Mouse (Mus musculus) heart, embryonic 13.5 days (tissue): ENCODE results near the gene Myh14. TPM values are rescaled to one million over a fixed set of nuclear protein-coding genes. Genes with fewer than 3 reads are reported as not detected.

Source experiments
- ATAC-seq: fragments of 200-750 bp; cut with Nextera tagmentation; 2 replicates; pipeline ENCODE4 v1.8.0; 2017; ENCODE audit warnings: moderate TSS enrichment; ENCODE audit not compliant: insufficient number of reproducible peaks, low FRiP score, low TSS enrichment; ENCODE audit errors: extremely low read depth
- H3K27ac ChIP-seq: fragments of 300-500 bp; sonication (generic); replicated peaks from 2 replicates; pipeline ENCODE4 v1.5.1; 2015; ENCODE audit warnings: moderate library complexity, mild to moderate bottlenecking, inconsistent platforms
- H3K27me3 ChIP-seq: fragments of 300-500 bp; sonication (generic); replicated peaks from 2 replicates; pipeline ENCODE4 v1.6.1; 2015; ENCODE audit warnings: mild to moderate bottlenecking, inconsistent platforms
- H3K36me3 ChIP-seq: fragments of 300-500 bp; sonication (generic); 2 replicates; pipeline ENCODE4 v1.6.1; 2015; ENCODE audit warnings: mild to moderate bottlenecking, inconsistent platforms
- H3K4me1 ChIP-seq: fragments of 300-500 bp; sonication (generic); 2 replicates; pipeline ENCODE4 v1.6.1; 2015; ENCODE audit warnings: inconsistent platforms
- H3K4me2 ChIP-seq: fragments of 300-500 bp; sonication (generic); 2 replicates; pipeline ENCODE4 v1.6.1; 2015; ENCODE audit warnings: inconsistent platforms, mild to moderate bottlenecking, moderate library complexity
- H3K4me3 ChIP-seq: fragments of 300-500 bp; sonication (generic); 2 replicates; pipeline ENCODE4 v1.5.1; 2015; ENCODE audit warnings: moderate library complexity, mild to moderate bottlenecking, inconsistent platforms
- H3K9ac ChIP-seq: fragments of 300-500 bp; sonication (generic); 2 replicates; pipeline ENCODE4 v1.6.1; 2015; ENCODE audit warnings: inconsistent platforms, mild to moderate bottlenecking, moderate library complexity
- H3K9me3 ChIP-seq: fragments of 300-500 bp; sonication (generic); 2 replicates; pipeline ENCODE4 v1.6.1; 2016; ENCODE audit warnings: inconsistent platforms
- WGBS: fragments of 180-500 bp; shearing (Covaris S2); methylation state at CpG from one replicate; pipeline ENCODE4 v1.1.7; 2015; ENCODE audit warnings: mixed read lengths; 5-methylcytosine and 5-hydroxymethylcytosine counted together
- polyA plus RNA-seq: library from polyadenylated mRNA; unstranded; fragments of >200 nt; fragmentation: Nextera tagmentation; extraction: Ambion mirVana; gene quantifications from 2 replicates; pipeline ENCODE4 v1.2.1, GENCODE M21; 2015

Myh14 gene
- polyA plus RNA-seq, 1 experiment from 2014 or later: 0.59 TPM

DNA sequence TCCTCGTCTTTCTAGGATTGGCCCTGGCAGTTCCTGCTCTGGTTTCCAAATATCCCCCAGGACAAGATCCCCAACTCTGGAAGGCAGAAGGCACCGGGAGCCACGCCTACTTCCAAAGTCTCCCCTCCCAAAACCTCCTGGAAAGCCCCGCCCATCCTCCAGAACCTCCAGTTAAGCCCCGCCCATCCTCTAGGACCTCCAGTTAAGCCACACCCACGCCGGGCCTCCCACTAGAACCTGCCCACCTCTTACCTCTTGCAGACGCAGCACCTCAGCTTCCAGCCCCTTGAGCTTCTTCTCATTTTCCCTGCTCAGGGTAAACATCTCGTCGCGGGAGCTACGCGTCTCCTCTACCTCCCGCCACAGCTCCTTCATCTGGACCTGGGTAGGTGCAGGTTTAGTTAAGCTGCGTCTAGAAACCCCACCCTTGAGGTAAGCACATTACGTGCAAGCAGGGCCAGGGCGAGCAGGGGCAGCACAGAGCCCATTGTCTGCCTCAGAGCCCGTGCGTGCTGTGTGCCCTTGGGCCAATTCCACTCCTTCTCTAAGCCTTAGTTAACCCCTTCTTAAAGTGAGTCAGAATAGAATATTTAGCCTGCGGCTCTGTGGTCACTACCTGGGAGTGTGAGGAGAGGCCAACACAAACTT is 56.5 kb downstream of the Myh14 start:
- Histone ChIP-seq H3K9ac (no peak overlapping the region), H3K27me3 (peaks cover 76% of the 10 kb centered on the region), H3K27ac (no peak overlapping the region), H3K4me1 (no peaks in the 10 kb centered on the region), H3K4me2 (no peak overlapping the region), H3K36me3 (no peaks in the 10 kb centered on the region), H3K4me3 (no peak overlapping the region), H3K9me3 (peaks cover 4% of the 10 kb centered on the region; the same call in 1 of the 2 replicates)
- ATAC-seq: no peak
- WGBS: 9% methylated on average over 20 of the region's 20 CpGs

DNA sequence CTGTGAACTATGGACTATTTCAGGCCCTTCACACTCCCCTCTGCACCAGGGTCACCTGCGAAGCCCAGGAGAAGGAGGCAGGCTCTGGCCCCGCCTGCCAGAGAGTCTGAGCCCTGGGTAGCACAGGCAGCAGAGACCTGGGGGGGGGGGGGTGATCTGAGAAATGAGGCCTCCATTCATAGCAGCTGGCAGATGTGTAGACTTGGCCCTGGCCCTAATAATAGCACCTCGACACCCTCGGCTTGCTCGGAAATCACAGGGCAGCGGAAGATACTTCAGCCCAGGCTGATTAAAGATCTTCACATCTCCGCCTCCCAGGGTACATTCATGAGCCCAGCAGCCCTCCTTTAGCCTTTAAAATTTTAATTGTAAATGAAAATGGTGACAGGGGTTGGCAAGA is 58.5 kb downstream of the Myh14 start:
- no peaks in the 10 kb centered on the region for H3K4me1 ChIP-seq
- peaks cover 91% of the 10 kb centered on the region for H3K27me3 ChIP-seq
- WGBS: 56% methylated on average over 7 of the region's 7 CpGs

DNA sequence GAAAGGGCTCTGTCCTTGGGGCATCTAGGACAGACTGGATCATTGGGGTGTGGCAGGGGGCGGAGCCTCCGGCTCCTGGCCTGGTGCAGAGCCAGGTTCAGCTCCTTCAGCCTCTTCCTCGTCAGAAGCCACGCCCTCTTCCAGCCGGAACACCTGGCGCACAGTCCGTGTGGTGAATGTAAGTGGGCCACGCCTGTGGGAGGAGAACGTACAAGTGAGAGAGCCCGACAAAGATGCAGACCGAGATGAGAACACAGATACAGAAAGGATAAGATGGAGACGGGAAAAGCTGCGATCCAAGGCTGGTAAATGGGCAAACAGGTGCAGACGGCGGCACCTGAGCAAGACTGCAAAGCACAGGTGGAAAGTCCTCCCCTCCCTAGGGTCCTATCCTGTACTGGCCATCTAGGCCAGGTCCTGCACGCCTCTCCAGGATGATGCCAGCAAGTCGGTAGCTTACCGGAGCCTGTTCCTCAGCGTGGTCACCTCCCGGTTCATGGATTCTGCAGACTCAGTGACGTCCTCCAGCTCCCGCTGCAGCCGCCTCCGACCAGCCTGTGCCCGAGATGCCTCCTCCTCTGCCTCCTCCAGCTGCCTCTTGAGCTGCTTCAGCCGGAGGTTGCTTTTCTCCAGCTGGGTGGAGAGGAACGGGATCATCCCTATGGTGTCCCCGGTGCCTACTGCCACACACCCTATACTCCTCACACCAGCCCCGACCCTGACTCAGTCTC is 64.3 kb downstream of the Myh14 start:
- ATAC-seq: no peak
- WGBS: 9% methylated on average over 29 of the region's 29 CpGs
- no peaks in the 10 kb centered on the region for H3K36me3 ChIP-seq
- H3K4me2 ChIP-seq: no peak overlapping the region
- H3K9ac ChIP-seq: no peak overlapping the region
- H3K27me3 ChIP-seq: peaks cover 97% of the 10 kb centered on the region
- H3K4me3 ChIP-seq: no peak overlapping the region
- H3K27ac ChIP-seq: no peak overlapping the region
- H3K9me3 ChIP-seq: no peaks in the 10 kb centered on the region
- peaks cover 4% of the 10 kb centered on the region for H3K4me1 ChIP-seq

More for the DNA sequence above, 58.5 kb downstream of the Myh14 start:
- H3K4me2 ChIP-seq: no peak overlapping the region
- no peak overlapping the region for H3K9ac ChIP-seq
- ATAC-seq: no peak
- no peak overlapping the region for H3K27ac ChIP-seq
- no peaks in the 10 kb centered on the region for H3K9me3 ChIP-seq
- no peaks in the 10 kb centered on the region for H3K36me3 ChIP-seq
- H3K4me3 ChIP-seq: no peak overlapping the region

GRCm38 (mm10) chr7:44605436-44605835 is 65.2 kb downstream of the Myh14 start:
- H3K36me3 ChIP-seq: no peaks in the 10 kb centered on the region
- H3K27me3 ChIP-seq: peaks cover 97% of the 10 kb centered on the region
- H3K27ac ChIP-seq: no peak overlapping the region
- H3K4me2 ChIP-seq: no peak overlapping the region
- no peaks in the 10 kb centered on the region for H3K9me3 ChIP-seq
- ATAC-seq: no peak
- no peak overlapping the region for H3K9ac ChIP-seq
- peaks cover 4% of the 10 kb centered on the region for H3K4me1 ChIP-seq
- WGBS: 39% methylated on average over 7 of the region's 7 CpGs
- H3K4me3 ChIP-seq: no peak overlapping the region

- Histone ChIP-seq H3K27me3 (peaks cover 99% of the 10 kb centered on the region), H3K27ac (no peak overlapping the region), H3K4me3 (peak overlapping the region; percentile 38; the same call in 1 of the 2 replicates), H3K9me3 (no peaks in the 10 kb centered on the region), H3K4me1 (peaks cover 4% of the 10 kb centered on the region), H3K4me2 (peak overlapping the region; percentile 63), H3K36me3 (no peaks in the 10 kb centered on the region), H3K9ac (no peak overlapping the region)
- no peak for ATAC-seq
- WGBS: 1% methylated on average over 8 of the region's 8 CpGs
Observed at GRCm38 (mm10) chr7:44604619-44605018, 66.0 kb downstream of the Myh14 start.

DNA sequence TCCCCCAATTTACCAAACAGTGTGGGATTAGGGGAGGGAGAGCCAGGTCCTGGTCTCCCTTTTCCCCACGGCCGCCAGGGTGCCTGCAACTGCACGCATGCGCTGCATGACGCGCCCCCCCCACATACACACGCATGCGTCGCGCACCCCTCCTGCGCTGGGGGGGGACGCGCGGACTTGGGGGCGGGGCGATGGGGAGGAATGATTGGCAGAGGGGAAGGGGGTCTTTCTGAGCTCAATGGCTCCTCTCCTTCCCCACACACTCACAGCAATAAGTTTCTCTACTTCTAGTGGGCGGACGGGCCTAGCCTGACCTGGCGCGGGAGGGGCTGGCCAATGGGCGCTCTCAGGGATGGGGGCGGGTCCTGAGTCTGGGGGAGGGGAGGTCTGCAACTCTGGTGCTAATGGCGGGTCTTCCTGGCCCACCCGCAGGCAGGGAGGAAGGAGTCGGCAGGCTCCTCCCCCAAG is 66.5 kb downstream of the Myh14 start:
- no peak overlapping the region for H3K9ac ChIP-seq
- no peaks in the 10 kb centered on the region for H3K9me3 ChIP-seq
- H3K36me3 ChIP-seq: no peaks in the 10 kb centered on the region
- H3K4me3 ChIP-seq: peak overlapping the region; percentile 38
- ATAC-seq: no peak
- H3K27me3 ChIP-seq: peaks cover 96% of the 10 kb centered on the region
- peaks cover 4% of the 10 kb centered on the region for H3K4me1 ChIP-seq
- under 1% methylated on average over 25 of the region's 25 CpGs for WGBS
- no peak overlapping the region for H3K27ac ChIP-seq
- H3K4me2 ChIP-seq: peak overlapping the region; percentile 63

GRCm38 (mm10) chr7:44603186-44603855 is 67.3 kb downstream of the Myh14 start:
- H3K4me1 ChIP-seq: peaks cover 4% of the 10 kb centered on the region
- no peak overlapping the region for H3K9ac ChIP-seq
- no peaks in the 10 kb centered on the region for H3K9me3 ChIP-seq
- H3K4me3 ChIP-seq: peak overlapping the region; percentile 38; the same call in 1 of the 2 replicates
- no peak for ATAC-seq
- H3K4me2 ChIP-seq: no peak overlapping the region
- no peaks in the 10 kb centered on the region for H3K36me3 ChIP-seq
- H3K27me3 ChIP-seq: peaks cover 97% of the 10 kb centered on the region
- no peak overlapping the region for H3K27ac ChIP-seq
- 2% methylated on average over 20 of the region's 20 CpGs for WGBS

- 13% methylated on average over 11 of the region's 11 CpGs for WGBS
- no peak for ATAC-seq
Observed at GRCm38 (mm10) chr7:44602443-44602842, 68.2 kb downstream of the Myh14 start.

GRCm38 (mm10) chr7:44601646-44602045 is 69.0 kb downstream of the Myh14 start:
- no peak for ATAC-seq
- 12% methylated on average over 19 of the region's 19 CpGs for WGBS
- Histone ChIP-seq H3K4me3 (no peak overlapping the region), H3K27ac (no peak overlapping the region), H3K36me3 (no peaks in the 10 kb centered on the region), H3K9me3 (no peaks in the 10 kb centered on the region), H3K27me3 (peaks cover 87% of the 10 kb centered on the region), H3K4me1 (peaks cover 4% of the 10 kb centered on the region), H3K9ac (no peak overlapping the region), H3K4me2 (no peak overlapping the region)

More at GRCm38 (mm10) chr7:44602443-44602842, 68.2 kb downstream of the Myh14 start:
- H3K4me3 ChIP-seq: no peak overlapping the region
- H3K4me2 ChIP-seq: no peak overlapping the region
- peaks cover 4% of the 10 kb centered on the region for H3K4me1 ChIP-seq
- peaks cover 95% of the 10 kb centered on the region for H3K27me3 ChIP-seq
- H3K36me3 ChIP-seq: no peaks in the 10 kb centered on the region
- no peaks in the 10 kb centered on the region for H3K9me3 ChIP-seq
- H3K9ac ChIP-seq: no peak overlapping the region
- no peak overlapping the region for H3K27ac ChIP-seq

DNA sequence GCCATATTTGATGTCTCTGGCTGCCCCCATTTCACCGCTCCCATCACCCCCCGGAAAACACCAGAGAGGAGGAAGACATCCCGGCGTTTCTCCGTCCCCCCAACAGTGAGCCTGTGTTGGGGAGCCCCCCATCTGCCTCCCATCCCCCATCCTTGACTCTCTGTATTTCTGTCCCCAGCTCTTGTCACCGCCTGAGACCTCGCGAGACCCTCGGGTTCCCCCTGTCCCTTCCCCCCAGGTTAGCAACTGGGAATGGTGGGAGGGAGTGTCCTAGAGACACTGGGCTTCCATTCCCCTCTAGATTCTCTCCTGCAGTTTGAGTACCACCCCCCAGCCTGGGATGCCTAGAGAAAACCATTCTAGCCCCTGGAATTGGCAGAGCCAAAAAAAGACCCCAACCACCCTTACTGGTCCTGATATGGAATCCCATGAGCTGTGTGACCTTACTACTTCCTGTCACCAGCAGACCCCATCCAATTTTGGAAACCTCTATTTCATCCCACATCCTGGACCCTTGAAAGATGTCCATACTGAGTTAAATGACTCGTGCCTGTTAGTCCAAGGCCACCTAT is 69.9 kb downstream of the Myh14 start:
- Histone ChIP-seq H3K9me3 (no peaks in the 10 kb centered on the region), H3K4me3 (no peak overlapping the region), H3K9ac (no peak overlapping the region), H3K27ac (no peak overlapping the region), H3K27me3 (peaks cover 79% of the 10 kb centered on the region), H3K4me2 (no peak overlapping the region), H3K4me1 (peaks cover 4% of the 10 kb centered on the region), H3K36me3 (no peaks in the 10 kb centered on the region)
- ATAC-seq: no peak
- WGBS: 64% methylated on average over 10 of the region's 10 CpGs

DNA sequence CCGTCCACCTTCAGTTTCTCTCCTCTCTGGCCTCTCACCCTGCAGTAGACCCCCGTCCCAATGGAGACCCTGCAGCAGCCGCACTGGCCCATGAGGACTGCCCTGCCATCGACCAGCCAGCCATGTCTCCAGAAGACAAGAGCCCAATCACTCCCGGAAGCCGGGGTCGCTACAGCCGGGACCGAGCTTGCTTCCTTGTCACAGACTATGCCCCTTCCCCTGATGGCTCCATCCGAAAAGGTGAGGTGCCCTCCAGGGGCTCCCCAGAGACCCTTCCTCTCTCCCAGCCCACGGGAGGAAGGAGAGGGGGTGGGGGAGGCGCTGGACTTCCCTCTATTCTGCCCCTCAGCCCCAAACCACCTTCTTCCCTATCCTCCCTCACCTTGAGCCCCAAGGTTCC is 72.3 kb downstream of the Myh14 start:
- Histone ChIP-seq H3K4me3 (no peak overlapping the region), H3K27me3 (peaks cover 69% of the 10 kb centered on the region), H3K4me2 (no peak overlapping the region), H3K4me1 (peaks cover 3% of the 10 kb centered on the region; the same call in 1 of the 2 replicates), H3K9me3 (no peaks in the 10 kb centered on the region), H3K36me3 (no peaks in the 10 kb centered on the region), H3K9ac (no peak overlapping the region), H3K27ac (no peak overlapping the region)
- WGBS: 60% methylated on average over 12 of the region's 12 CpGs
- ATAC-seq: no peak
